Mouse (Mus musculus) brain, adult 2 months (tissue): ENCODE measurements at regions not wholly inside any gene's neighbourhood (a gene's known extent, or its start where the extent isn't known, plus 50 kb on each side); places are given as distances from the start of the nearest gene placed in this dataset.

ENCODE experiments used
- DNase-seq: peaks from one replicate; pipeline ENCODE4 v3.0.0; 2011; ENCODE audit warnings: low read depth, low spot score

DNA sequence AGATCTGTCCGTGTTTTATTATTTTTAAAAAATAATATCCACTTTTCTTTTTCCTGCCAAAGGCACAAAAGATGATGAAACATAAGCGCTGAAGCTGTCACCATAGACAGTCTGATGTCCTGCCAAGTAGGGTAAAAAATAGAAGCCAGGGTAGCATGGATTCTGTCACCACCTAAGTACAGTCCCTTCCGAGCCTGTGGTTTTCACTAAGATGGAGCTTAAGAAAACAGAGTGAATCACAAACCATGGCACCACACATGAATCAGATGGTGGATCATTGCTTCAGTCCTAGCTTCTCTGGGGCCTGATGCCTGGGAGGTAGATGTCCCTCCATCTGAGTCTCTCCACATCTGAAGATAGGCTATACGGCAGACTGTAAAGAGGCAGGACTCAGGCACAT lies 55.9 kb upstream of the Fmod start:
- peak; percentile 58 for DNase-seq

DNA sequence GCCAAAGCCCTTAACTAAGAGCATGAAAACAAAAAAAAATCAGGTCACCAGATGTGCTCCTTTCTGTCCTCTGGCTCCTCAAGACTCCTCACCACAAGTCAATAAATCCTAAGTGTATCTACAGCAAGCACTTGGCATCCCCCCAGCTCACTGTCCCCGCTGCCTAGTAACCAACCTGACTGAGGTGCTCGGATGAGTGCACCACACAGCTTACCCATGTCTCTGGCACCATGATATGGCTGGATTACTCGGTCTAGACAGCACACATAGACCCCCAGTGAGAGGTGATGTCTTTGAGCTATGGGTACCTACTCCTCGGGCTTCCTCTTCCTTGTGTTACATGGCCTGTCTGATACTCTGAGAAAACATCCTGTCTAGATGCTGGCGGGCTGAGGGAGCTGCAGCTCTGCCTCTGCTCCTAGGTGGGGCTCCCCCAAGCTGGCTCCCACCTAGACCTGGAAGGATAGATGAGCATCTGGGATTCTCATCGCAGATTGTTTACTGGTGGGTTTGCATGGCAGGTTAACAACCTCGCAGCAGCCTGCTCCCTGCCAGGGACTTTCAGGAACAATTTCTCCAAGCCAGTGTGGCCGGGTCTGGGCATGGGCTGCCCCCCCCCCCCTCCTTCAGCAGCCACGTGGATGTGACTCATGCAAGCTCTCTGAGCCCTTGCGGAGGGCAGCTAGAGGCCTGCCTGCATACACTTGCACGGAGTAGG lies 57.2 kb upstream of the Prelp start:
- DNase-seq, result peak; percentile 76

DNA sequence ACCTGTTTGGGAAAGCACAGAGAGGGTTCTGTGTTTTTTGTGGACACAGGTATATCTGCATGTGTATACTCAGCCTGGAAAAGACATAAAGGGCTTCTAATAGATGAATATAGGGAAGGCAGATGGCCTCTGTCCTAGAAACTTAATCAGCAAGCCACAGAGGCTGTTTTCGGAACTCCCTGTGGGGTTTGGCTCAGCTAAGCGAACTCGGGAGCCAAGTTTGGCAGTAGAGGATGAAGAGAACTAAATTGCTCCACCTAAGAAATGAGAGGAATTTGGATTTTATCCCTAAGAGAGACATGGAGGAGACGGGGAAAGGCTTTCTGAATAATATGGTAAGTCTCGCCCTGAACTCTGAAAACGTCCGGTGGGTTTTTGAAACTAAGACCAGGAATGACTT lies 56.0 kb upstream of the Prelp start:
- DNase-seq, result peak; percentile 95

DNA sequence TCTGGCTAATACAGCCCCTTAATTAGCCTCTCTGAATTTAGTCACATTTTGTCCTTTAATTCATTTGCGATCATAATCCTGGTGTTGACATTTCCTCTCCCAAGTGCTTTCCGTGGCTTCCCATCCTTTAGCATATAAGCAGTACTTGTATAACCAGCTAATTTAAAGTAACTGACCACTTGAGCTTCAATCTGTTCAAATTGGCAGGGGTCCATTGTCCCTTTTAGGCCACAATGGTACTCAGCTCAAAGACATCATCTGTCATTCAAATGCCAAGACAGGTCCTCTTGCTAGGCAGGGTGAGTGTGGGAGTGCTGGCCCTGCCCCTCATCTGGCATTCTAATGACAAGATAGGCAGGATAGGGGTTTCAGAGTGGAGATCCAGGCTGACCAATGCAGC lies 52.6 kb upstream of the Prelp start:
- DNase-seq, result peak; percentile 55

DNA sequence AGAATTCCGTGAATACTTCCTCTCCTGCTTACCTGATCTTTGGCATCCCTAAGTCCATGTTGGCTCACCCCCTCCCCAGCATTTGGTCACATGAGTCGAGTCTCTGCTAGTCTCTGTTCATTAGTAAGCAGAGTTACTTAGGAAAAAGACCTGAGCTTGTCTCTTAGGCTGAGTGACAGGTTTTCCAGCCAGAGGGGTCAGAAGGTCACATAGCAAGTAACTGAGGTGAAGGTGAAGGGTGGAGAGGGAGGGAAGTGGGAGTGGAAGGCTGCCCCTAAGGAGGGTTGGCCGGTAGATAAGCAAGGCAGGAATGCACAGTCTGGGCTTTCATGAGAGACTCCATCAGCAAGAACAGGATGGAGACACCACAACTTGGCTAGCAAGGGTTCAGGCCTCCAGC lies 50.1 kb upstream of the Prelp start:
- no peak for DNase-seq
